Mouse (Mus musculus) megakaryocyte, embryonic 14.5 days (primary cell): ENCODE data around the gene Cpn1.

Experiments
- FLI1 ChIP-seq: IDR thresholded peaks from 2 replicates; pipeline ENCODE4 v1.6.1; 2012; ENCODE audit warnings: low read length, inconsistent platforms, mixed read lengths
- GATA1 ChIP-seq: IDR thresholded peaks from 3 replicates; pipeline ENCODE4 v1.6.1; 2012; ENCODE audit warnings: mixed read lengths, low read length, inconsistent platforms, borderline replicate concordance

GRCm38 (mm10) chr19:43957881-43958280 lies 28.5 kb downstream of the Cpn1 start:
- TF ChIP-seq GATA1 (no peak), FLI1 (no peak)
